Comparison of ENCODE assay signal across 9 mouse cellular contexts in the genomic region with DNA sequence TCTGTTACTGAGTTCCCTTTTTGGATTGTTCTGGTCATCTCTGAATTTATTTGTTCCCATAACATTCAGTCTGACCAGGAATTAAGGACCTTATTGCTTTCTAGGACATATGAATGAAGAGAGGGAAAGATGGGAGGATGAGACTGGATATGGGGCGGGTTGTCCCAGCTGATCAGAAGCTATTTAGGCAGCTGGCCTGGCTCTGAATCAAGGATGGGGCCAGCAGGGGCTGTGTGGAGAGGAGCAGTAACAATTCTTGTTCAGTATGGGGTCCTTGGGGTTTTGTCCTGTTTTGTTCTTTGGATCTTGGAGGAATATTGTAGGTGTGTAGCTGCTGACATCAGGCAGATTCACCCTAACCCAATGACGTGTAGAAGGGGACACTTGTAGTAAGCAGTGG. TPM values are rescaled to one million over a fixed set of nuclear protein-coding genes. Genes with fewer than 3 reads are reported as not detected.
DNase-seq lines count a peak whose midpoint lies in the region; ATAC-seq and TF ChIP-seq lines count a peak whose summit lies in the region.
"Had no signal": no experiment of that assay in that cellular context is flagged by ENCODE, and none has a peak within 500 bp of the region (broad histone marks: within the 10 kb centered on the region; RNA-seq: fewer than 3 reads in every experiment).

No protein-coding gene starts in this region.

- WGBS in hindbrain, embryonic 15.5 days: 62% methylated on average over 2 of the region's 2 CpGs
- WGBS in hindbrain, embryonic 10.5 days: 75% methylated on average over 2 of the region's 2 CpGs
- WGBS in heart, embryonic 16.5 days: 40% methylated on average over 2 of the region's 2 CpGs
- 75% methylated on average over 2 of the region's 2 CpGs for WGBS in midbrain, postnatal 0 days

- TF ChIP-seq CTCF in midbrain, postnatal 0 days (IDR thresholded peaks at IDR 0.05): no peak

- no peak overlapping the region for H3K27ac ChIP-seq in hindbrain, embryonic 15.5 days (replicated peaks)
- H3K27ac ChIP-seq in hindbrain, embryonic 10.5 days: no peak overlapping the region
- 0 out of 2 replicates have a peak overlapping the region, but pooled peaks have one; percentile 26 for H3K27ac ChIP-seq in heart, embryonic 16.5 days (ENCODE audit: low read length)
- no peak overlapping the region for H3K27ac ChIP-seq in midbrain, postnatal 0 days (ENCODE audit: low read depth, low read length)
- H3K27ac ChIP-seq: liver, embryonic 14.5 days had no signal

- no peaks in the 10 kb centered on the region for H3K36me3 ChIP-seq in hindbrain, embryonic 15.5 days
- no peaks in the 10 kb centered on the region for H3K36me3 ChIP-seq in hindbrain, embryonic 10.5 days
- no peaks in the 10 kb centered on the region for H3K36me3 ChIP-seq in heart, embryonic 16.5 days (ENCODE audit: control insufficient read depth, insufficient read depth)
- H3K36me3 ChIP-seq in midbrain, postnatal 0 days (ENCODE audit: insufficient read depth, low read length): no peaks in the 10 kb centered on the region

- peak overlapping the region; percentile 19; the same call in 1 of the 2 replicates for H3K4me3 ChIP-seq in hindbrain, embryonic 15.5 days
- no peak overlapping the region for H3K4me3 ChIP-seq in hindbrain, embryonic 10.5 days
- H3K4me3 ChIP-seq in heart, embryonic 16.5 days (ENCODE audit: low read length): peak overlapping the region; percentile 83
- peak overlapping the region; percentile 19; the same call in 1 of the 2 replicates for H3K4me3 ChIP-seq in midbrain, postnatal 0 days (ENCODE audit: low read depth, low read length)

- H3K4me1 ChIP-seq in hindbrain, embryonic 15.5 days (replicated peaks): peaks cover 59% of the 10 kb centered on the region
- peaks cover 51% of the 10 kb centered on the region for H3K4me1 ChIP-seq in hindbrain, embryonic 10.5 days (replicated peaks)
- peaks cover 75% of the 10 kb centered on the region for H3K4me1 ChIP-seq in heart, embryonic 16.5 days (ENCODE audit: control insufficient read depth, insufficient read depth, low read length)
- peaks cover 8% of the 10 kb centered on the region; the same call in 1 of the 2 replicates for H3K4me1 ChIP-seq in midbrain, postnatal 0 days (ENCODE audit: insufficient read depth, low read length)

- H3K27me3 ChIP-seq in hindbrain, embryonic 15.5 days: no peaks in the 10 kb centered on the region
- peaks cover 11% of the 10 kb centered on the region for H3K27me3 ChIP-seq in hindbrain, embryonic 10.5 days (ENCODE audit: insufficient read depth, poor library complexity, severe bottlenecking)
- no peaks in the 10 kb centered on the region for H3K27me3 ChIP-seq in heart, embryonic 16.5 days (ENCODE audit: control insufficient read depth, insufficient read depth, low read length)
- no peaks in the 10 kb centered on the region for H3K27me3 ChIP-seq in midbrain, postnatal 0 days (ENCODE audit: insufficient read depth, low read length)

- H3K4me2 ChIP-seq in hindbrain, embryonic 15.5 days: peak overlapping the region; percentile 76
- H3K4me2 ChIP-seq in heart, embryonic 16.5 days (ENCODE audit: low read depth, low read length): peak overlapping the region; percentile 88
- H3K4me2 ChIP-seq in midbrain, postnatal 0 days (ENCODE audit: low read depth, low read length, poor library complexity, severe bottlenecking): peak overlapping the region; percentile 81

- peak; percentile 21 for DNase-seq in cerebellum, adult 9-11 months
- no peak for DNase-seq in hindbrain, embryonic 10.5 days (ENCODE audit: low spot score)
- no peak for DNase-seq in midbrain, postnatal 0 days (ENCODE audit: low spot score)
- no peak for DNase-seq in cerebellum, postnatal 4 days (ENCODE audit: low spot score in 2 of 2)
- DNase-seq in kidney, postnatal 14 days: no peak

- no peak for ATAC-seq in cerebellum, adult (ENCODE audit: insufficient number of reproducible peaks, low FRiP score, low TSS enrichment)
- no peak for ATAC-seq in hindbrain, embryonic 15.5 days (ENCODE audit: low FRiP score, low read depth)
- no peak for ATAC-seq in heart, embryonic 16.5 days (replicated peaks; ENCODE audit: extremely low read depth, insufficient read depth, low FRiP score)
- ATAC-seq in midbrain, postnatal 0 days (ENCODE audit: low FRiP score): no peak

- H3K9me3 ChIP-seq in hindbrain, embryonic 15.5 days: no peaks in the 10 kb centered on the region
- no peaks in the 10 kb centered on the region for H3K9me3 ChIP-seq in hindbrain, embryonic 10.5 days
- H3K9me3 ChIP-seq in heart, embryonic 16.5 days (replicated peaks; ENCODE audit: control insufficient read depth, low read length): no peaks in the 10 kb centered on the region
- H3K9me3 ChIP-seq in midbrain, postnatal 0 days (ENCODE audit: low read length): no peaks in the 10 kb centered on the region

- H3K9ac ChIP-seq in hindbrain, embryonic 15.5 days: no peak overlapping the region
- no peak overlapping the region; the same call in 1 of the 2 replicates for H3K9ac ChIP-seq in heart, embryonic 16.5 days (ENCODE audit: low read length)
- H3K9ac ChIP-seq in midbrain, postnatal 0 days (replicated peaks; ENCODE audit: low read length, poor library complexity, severe bottlenecking): no peak overlapping the region
- H3K9ac ChIP-seq: liver, embryonic 14.5 days had no signal

RNA-seq across cellular contexts. Expression of a gene that starts 3.7 kb away (rescaled TPM):
- 11.0 and 12.0 TPM in 2 replicates for polyA plus RNA-seq in hindbrain, embryonic 15.5 days (2015; fragmentation: Nextera tagmentation; extraction: Ambion mirVana)
- polyA plus RNA-seq in hindbrain, embryonic 10.5 days (2016; fragmentation: Nextera tagmentation; extraction: Ambion mirVana): 10.2 and 12.4 TPM in 2 replicates
- polyA plus RNA-seq in heart, embryonic 16.5 days (2015; fragmentation: Nextera tagmentation; extraction: Ambion mirVana): 19.1 and 22.9 TPM in 2 replicates
- 16.2 and 17.6 TPM in 2 replicates for total RNA-seq in midbrain, postnatal 0 days (2014; rRNA removed)
- polyA plus RNA-seq in midbrain, postnatal 0 days (2015; fragmentation: Nextera tagmentation; extraction: Ambion mirVana): 13.5 and 13.7 TPM in 2 replicates
